Mouse (Mus musculus) kidney, postnatal 4 days (tissue): ENCODE measurements around the gene Diexf.

ENCODE experiments used
- DNase-seq, 2 experiments: peaks; one replicate each; pipeline ENCODE4 v3.0.0; 2021; ENCODE audit warnings: mixed read lengths in 2 of 2

The Diexf gene

DNA sequence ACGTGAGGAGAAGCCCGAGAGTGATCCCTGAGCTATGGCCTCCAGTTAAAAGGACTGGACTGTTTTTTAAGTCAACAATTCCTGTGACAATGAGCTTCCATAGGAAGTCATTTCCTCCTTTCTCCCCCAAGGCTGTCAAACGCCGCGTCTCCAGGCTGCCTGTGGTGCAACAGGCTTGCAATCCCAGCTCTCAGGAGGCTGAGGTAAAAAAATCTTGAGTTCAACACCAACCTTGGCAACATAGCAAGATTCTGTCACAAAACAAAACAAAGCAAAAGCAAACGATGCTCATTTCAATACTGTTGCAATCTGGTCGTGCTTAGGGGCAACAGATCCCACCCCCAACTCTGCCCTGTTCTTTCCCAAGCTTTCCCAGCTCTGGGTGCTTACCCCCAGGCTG, 8.0 kb upstream of the Diexf start:
- no peak for DNase-seq

DNA sequence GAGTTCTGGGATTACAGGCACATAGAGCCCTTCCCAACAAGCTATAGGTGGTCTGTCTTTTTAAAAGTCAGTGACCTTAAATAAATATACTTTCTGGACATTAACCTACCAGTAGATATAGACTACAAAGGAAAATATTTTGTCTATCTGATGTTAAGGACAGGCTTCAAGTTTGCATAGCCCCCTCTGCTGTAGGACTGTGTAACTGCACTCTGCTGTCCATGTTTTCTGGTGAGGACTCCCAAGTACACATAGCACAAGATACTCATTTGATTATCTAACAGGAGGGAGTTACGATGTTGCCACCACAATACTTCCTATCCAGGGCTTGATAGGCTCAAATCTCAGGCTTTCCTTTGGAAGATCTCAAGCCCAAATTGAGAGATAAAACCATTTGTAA, 3.7 kb upstream of the Diexf start:
- DNase-seq: no peak

DNA sequence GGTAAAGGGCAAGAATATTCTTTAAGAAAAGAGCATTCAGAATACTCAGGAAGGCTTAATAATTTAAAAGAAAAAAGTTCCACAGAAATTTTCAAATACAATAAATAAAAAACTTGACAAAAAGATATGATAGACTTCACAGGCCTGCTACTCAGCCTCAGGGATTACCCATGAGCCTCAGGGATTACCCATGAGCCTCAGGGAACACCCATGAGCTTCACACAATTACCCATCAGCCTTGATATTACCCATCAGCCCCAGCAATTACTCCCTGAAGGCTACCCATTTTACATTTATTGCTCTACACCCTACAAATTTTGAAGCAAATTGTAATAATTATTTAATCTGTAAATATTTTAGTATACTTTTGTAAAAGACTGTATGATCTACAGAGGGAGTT, 2.3 kb upstream of the Diexf start:
- no peak for DNase-seq

GRCm38 (mm10) chr1:193131311-193131948, 1.4 kb upstream of the Diexf start:
- DNase-seq: no peak

- DNase-seq: no peak
These were observed 767 bp upstream of the Diexf start for GRCm38 (mm10) chr1:193130839-193131238.

GRCm38 (mm10) chr1:193130456-193130825, 369 bp upstream of the Diexf start:
- no peak for DNase-seq

DNA sequence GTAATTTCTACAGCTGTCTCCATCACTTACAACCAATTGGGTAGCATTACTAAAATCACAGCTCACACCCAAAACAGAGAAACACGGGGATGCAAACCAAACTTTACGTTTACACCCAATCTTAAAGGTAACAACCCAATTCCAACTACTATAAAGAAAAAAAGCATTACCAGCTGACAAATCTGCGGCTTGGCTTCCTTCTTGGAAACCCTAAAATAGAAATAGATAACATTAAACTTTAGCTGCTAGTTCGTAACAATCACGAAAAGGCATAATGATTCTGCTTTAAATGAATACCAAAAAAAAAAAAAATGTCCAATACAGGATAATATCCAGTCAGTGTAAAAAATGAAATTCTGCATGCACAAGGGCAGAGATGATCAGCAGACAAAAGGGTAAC, 751 bp downstream of the Diexf start:
- no peak for DNase-seq

- DNase-seq: no peak
These were observed 2.0 kb downstream of the Diexf start for GRCm38 (mm10) chr1:193128055-193128454.

DNA sequence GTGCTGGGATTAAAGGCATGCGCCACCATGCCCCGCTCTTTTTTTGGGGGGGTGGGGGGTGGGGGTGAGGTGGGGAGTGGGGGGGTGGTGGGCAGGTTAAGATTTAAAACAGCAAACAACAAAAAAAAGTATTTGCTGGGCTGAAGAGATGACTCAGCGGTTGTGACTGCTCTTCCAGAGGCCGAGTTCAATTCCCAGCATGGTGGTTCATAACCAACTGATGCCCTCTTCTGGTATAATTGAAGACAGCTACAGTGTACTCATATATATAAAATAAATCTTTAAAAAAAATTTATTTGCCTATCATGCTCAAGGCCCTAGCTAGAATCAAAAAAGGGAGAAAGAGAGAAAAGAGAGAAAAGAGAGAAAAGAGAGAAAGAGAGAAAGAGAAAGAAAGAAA, 4.2 kb downstream of the Diexf start:
- DNase-seq: no peak

GRCm38 (mm10) chr1:193123290-193123689, 6.8 kb downstream of the Diexf start:
- DNase-seq: no peak

DNA sequence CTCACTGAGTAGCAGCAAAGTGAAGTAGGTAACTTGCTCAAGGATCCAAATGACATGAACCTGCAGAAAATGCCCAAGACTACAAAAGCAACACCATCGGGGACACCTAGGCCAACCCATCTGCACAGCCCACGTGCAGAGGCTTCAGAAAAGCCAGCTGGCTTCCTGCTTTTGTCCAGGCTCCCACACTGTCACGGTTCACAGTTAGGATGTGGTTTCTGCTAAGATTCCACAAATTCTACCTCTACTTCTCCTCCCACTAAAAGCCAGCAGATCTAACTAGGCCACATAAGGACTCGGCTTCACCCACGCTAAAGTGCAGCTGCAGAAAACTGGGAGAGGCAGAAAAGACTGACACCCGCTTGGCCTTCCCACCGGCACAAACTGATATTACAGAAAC, 7.3 kb downstream of the Diexf start:
- no peak for DNase-seq

DNA sequence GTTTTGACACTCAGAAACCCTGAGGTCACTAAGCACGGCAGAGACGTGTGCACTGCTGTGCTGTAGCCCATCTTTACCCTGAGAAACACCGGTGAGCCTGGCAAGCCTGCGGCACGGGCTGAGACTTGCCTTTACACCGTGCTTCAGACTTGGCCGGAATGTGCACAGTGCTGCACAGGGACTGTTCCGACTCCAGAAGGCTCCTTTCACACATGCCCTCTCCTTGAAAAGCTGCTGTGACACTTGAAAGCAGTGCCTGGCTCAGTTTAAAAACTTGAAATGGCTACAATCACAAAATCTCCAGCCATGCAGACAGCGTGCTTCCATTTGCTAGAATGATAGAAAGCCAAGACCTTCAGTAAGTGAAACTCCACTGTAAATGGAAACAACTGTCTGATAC, 18.0 kb downstream of the Diexf start:
- DNase-seq: no peak

- no peak for DNase-seq
These were observed 27.1 kb downstream of the Diexf start for GRCm38 (mm10) chr1:193102996-193103395.

DNA sequence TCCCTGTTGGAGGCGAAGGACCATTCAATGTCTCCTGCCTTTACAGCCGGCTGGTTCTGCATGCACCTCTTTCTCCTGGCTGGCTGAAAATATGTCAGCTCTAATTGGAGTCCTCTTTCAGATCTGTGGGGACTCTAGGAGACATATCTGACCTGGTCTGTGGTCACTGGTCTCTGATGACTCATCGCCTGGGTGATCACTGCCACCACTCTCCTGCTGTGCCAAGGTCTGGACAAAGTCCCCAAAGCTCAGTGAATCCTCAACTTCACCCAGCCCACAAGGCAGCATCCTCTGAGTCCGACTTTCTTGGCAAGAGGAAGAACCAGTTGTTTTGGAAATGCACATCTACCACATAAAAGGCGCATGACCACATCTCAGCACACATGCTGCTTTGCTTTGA, 27.5 kb downstream of the Diexf start:
- no peak for DNase-seq

GRCm38 (mm10) chr1:193102029-193102428, 28.0 kb downstream of the Diexf start:
- DNase-seq: no peak

GRCm38 (mm10) chr1:193098946-193099345, 31.1 kb downstream of the Diexf start:
- DNase-seq: no peak

DNA sequence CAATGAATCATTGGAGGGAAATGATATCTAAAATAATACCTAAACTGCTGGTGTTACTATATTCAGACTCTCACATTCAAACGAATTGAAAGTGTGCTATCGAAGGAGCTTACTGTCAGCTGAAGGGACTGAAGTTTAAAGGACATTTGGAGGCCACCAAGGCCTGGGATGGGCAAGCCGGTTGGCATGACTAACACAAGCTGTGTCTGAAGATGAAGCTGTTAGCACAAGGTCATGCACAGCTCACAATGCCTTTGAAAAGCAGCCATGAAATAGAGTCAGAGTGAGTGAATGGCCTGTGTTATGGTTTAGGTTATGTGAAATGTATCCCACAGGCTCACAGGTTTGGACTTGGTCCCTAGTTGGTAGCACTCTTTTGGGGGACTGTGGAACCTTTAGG, 36.5 kb downstream of the Diexf start:
- DNase-seq: no peak

GRCm38 (mm10) chr1:193092771-193093170, 37.3 kb downstream of the Diexf start:
- no peak for DNase-seq

GRCm38 (mm10) chr1:193090894-193091293, 39.2 kb downstream of the Diexf start:
- DNase-seq: no peak

DNA sequence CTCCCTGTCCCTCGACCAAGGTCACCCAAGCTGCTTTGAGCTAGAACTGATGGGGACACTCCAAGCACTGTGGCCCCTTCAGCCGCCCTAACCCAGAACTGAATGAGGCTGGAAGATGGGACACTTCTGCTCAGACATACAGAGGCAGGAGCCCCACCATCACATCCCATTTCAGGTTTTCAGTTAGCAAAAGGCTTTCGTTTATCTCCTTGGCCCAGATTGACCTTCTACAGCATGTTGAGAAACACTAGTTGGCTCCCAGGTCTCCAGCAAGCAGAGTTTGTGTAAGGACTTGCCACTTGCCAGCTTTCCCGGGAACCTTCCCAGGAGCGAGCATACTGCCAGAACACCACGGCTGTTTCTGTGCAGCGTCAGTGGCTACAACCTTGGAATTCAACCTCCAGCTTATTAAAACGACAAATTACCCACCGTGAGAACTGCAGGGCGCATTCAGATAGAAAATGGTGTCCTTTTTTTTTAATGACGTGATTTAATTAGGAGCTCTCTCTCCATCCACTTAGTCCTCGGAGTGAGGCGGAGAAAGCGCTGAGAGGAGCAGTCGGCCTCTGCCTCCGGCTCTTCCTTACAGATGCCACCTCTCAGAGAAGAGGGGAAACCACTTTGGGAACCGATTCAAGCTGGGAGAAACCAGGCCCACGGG, 39.7 kb downstream of the Diexf start:
- DNase-seq: no peak

GRCm38 (mm10) chr1:193089683-193090082, 40.4 kb downstream of the Diexf start:
- no peak for DNase-seq

- DNase-seq: no peak
These were observed 40.9 kb downstream of the Diexf start for GRCm38 (mm10) chr1:193089211-193089610.

GRCm38 (mm10) chr1:193086842-193087476, 43.1 kb downstream of the Diexf start:
- peak in 1 of 2 experiments; percentile 27 for DNase-seq

DNA sequence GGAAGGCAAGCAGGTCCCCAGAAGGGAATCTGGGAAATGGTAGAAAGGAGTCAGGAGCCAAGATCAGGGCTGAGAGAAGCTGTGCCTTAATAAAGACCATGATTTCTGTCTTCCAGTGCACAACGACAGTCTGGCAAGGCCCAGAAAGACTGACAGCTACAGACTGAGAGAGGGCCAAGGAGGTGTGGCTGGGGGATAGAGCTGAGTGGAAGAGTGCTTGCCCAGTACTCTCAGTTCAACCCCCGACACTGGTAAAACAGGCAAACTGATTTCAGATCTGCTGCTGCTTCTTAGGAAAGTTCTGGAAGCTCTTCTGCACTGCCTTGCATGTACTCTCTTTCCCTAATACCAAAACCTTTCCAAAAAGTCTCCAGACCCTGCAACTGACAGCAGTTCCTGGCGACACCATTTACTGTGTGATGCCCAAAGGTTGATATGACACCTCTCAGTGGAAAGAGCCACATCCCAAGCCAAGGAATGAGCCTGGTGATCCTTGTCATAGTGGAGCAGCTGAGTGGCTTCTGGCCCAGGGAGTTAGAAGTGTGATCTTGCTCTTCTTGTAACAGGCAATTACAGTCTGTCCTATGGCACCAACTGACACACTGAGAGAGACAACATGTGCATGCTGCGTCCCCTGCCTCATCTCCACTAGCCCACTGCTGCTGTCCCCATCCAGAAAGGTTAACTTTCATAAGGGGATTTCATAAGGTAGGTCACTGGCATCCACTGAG, 43.8 kb downstream of the Diexf start:
- DNase-seq: no peak
